Mouse (Mus musculus) midbrain, embryonic 11.5 days (tissue): ENCODE data around the gene Tprgl. TPM values are rescaled to one million over a fixed set of nuclear protein-coding genes. Genes with fewer than 3 reads are reported as not detected.
A peak's percentile ranks its signal among the peaks of the same experiment; 100 is the strongest.

Experiments
- ATAC-seq: fragments of 200-750 bp; cut with Nextera tagmentation; 2 replicates; pipeline ENCODE4 v1.8.0; 2017; ENCODE audit warnings: moderate TSS enrichment, moderate library complexity; ENCODE audit not compliant: low FRiP score
- DNase-seq: peaks from one replicate; pipeline ENCODE4 v3.0.0; 2015; ENCODE audit warnings: low spot score; ENCODE audit errors: missing footprints
- H3K27ac ChIP-seq: fragments of 300-500 bp; sonication (generic); 2 replicates; pipeline ENCODE4 v1.5.1; 2014; ENCODE audit warnings: low read depth, low read length
- H3K27me3 ChIP-seq: fragments of 300-500 bp; sonication (generic); 2 replicates; pipeline ENCODE4 v1.6.1; 2014; ENCODE audit warnings: mild to moderate bottlenecking, low read length, moderate library complexity, mixed read lengths; ENCODE audit not compliant: control insufficient read depth, insufficient read depth
- H3K36me3 ChIP-seq: fragments of 300-500 bp; sonication (generic); 2 replicates; pipeline ENCODE4 v1.6.1; 2014; ENCODE audit warnings: mild to moderate bottlenecking, low read length, moderate library complexity, mixed read lengths; ENCODE audit not compliant: control insufficient read depth, insufficient read depth
- H3K4me1 ChIP-seq: fragments of 300-500 bp; sonication (generic); 2 replicates; pipeline ENCODE4 v1.6.1; 2014; ENCODE audit warnings: low read length; ENCODE audit not compliant: control insufficient read depth, insufficient read depth
- H3K4me2 ChIP-seq: fragments of 300-500 bp; sonication (generic); 2 replicates; pipeline ENCODE4 v1.6.1; 2014; ENCODE audit warnings: mild to moderate bottlenecking, moderate library complexity
- H3K4me3 ChIP-seq: fragments of 300-500 bp; sonication (generic); 2 replicates; pipeline ENCODE4 v1.5.1; 2014; ENCODE audit warnings: low read depth, low read length
- H3K9ac ChIP-seq: fragments of 300-500 bp; sonication (generic); 2 replicates; pipeline ENCODE4 v1.6.1; 2014; ENCODE audit warnings: low read length
- H3K9me3 ChIP-seq: fragments of 300-500 bp; sonication (generic); 2 replicates; pipeline ENCODE4 v1.6.1; 2016; ENCODE audit warnings: low read length; ENCODE audit not compliant: control insufficient read depth
- WGBS: fragments of 180-500 bp; shearing (Covaris S2); extraction: QIAGEN DNeasy Blood & Tissue Kit; methylation state at CpG from one replicate; pipeline ENCODE4 v1.1.7; 2014; 5-methylcytosine and 5-hydroxymethylcytosine counted together
- polyA plus RNA-seq: library from polyadenylated mRNA; unstranded; fragments of >200 nt; fragmentation: Nextera tagmentation; extraction: Ambion mirVana; gene quantifications from 2 replicates; pipeline ENCODE4 v1.2.1, GENCODE M21; 2014

Gene Tprgl
- polyA plus RNA-seq, 1 experiment from 2014 or later = 140 TPM

DNA sequence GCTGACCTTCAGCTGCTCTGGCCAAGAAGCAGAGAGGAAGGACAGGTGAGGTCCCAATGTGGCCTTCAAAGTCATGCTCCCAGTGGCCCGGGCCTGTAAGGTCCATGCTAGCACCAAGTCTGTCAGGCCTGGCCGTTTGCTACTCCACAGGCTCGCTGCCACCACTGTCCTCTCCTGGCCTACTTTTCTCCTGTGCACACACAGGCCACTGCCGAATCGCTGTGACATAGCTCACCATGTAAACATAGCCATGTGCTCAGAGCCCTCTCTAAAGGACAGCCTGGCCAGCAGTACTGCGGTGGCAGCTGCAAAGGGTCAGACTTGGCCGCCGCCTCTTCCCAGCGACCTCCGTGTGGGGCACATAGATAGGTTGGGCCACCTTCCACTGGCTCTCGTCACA is 6.4 kb downstream of the Tprgl start:
- no peak for ATAC-seq
- H3K4me2 ChIP-seq = no peak overlapping the region
- H3K9me3 ChIP-seq = no peaks in the 10 kb centered on the region
- no peak overlapping the region for H3K4me3 ChIP-seq
- no peak overlapping the region for H3K9ac ChIP-seq
- no peaks in the 10 kb centered on the region for H3K27me3 ChIP-seq
- no peak for DNase-seq
- H3K4me1 ChIP-seq = peaks cover under 1% of the 10 kb centered on the region
- peaks cover 18% of the 10 kb centered on the region for H3K36me3 ChIP-seq
- WGBS = 75% methylated on average over 11 of the region's 11 CpGs
- H3K27ac ChIP-seq = no peak overlapping the region

DNA sequence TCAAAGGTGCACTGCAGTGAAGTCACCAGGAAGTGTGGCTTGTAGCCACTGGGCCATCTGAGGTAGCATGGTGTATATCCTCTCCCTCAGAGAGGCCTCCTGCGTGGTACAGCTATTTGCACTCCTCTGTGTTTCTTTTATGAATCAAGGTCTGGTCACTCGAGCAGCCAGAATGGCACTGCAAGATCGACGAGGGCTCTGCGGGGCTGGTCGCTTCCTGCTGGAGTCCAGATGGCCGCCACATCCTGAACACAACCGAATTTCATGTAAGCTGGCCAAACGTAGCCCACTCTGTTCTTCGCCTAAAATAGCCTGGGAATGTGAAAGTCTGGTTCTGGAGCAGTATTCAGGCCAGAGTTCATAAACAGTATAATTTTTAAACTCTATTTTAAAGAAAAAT is 14.1 kb downstream of the Tprgl start:
- Histone ChIP-seq H3K4me2 (no peak overlapping the region), H3K27me3 (peaks cover 6% of the 10 kb centered on the region), H3K36me3 (peaks cover 5% of the 10 kb centered on the region), H3K4me3 (no peak overlapping the region), H3K4me1 (peaks cover 7% of the 10 kb centered on the region), H3K9me3 (no peaks in the 10 kb centered on the region), H3K27ac (no peak overlapping the region), H3K9ac (no peak overlapping the region)
- DNase-seq = peak; percentile 21
- 86% methylated on average over 10 of the region's 10 CpGs for WGBS
- ATAC-seq = no peak

DNA sequence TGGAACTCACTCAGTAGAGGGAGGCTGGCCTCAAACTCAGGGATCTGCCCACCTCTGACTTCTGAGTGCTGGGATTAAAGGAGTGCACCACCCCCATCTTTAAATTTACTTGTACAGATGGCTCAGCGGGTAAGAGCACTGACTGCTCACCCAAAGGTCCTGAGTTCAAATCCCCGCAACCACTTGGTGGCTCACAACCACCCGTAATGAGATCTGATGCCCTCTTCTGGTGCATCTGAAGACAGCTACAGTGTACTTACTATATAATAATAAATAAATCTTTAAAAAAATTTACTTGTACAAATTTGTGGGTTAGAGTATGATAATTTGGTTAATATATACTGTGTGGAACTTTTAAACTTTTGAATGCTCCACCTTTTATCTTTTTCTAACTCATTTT is 15.8 kb downstream of the Tprgl start:
- no peak overlapping the region for H3K4me2 ChIP-seq
- 83% methylated on average over 3 of the region's 3 CpGs for WGBS
- peaks cover 5% of the 10 kb centered on the region for H3K36me3 ChIP-seq
- ATAC-seq = no peak
- peak; percentile 8 for DNase-seq
- H3K4me3 ChIP-seq = no peak overlapping the region
- H3K4me1 ChIP-seq = peaks cover 18% of the 10 kb centered on the region
- H3K9me3 ChIP-seq = no peaks in the 10 kb centered on the region
- no peak overlapping the region for H3K9ac ChIP-seq
- H3K27ac ChIP-seq = no peak overlapping the region
- peaks cover 22% of the 10 kb centered on the region for H3K27me3 ChIP-seq

DNA sequence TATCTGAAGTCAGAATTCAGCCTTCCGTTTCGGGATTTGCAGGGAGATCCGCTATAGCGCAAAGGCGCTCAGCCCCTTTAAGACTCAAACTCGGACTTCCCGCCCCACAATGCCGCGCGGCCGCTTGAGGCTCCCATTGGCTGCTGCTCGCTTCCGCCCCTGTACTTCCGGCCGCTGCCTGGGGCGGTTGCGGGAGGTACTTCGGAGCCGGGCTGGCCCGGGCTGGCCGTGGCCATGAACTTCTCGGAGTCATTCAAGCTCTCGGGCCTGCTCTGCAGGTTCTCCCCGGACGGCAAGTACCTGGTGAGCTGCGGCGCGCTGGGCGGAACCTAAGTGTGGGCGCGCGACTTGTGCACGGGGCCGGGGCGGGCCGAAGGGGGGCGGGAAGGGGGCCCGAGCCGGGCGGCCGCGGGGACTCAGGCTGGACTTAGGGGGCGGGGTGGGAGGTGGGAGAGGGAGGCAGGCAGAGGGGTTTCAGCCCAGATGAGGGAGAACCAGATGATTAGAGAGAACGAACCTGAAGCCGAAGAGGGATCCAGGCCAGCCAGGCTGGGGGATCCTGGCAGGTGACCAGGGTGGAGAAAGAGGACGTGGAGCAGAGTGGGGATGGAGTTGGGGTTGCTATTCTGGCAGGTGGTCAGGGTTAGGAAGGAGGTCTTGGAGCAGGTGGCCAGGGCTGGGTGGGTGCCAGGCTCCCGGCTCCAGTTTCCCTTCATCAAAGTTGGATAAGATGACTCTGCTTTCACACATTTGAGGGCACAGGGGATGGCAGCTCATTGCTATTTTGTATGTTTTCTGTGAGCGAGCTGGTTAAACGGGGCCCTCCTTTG is 18.0 kb downstream of the Tprgl start, which contains the start of gene Wrap73:
TSS of gene Wrap73 (plus strand) at position 162 of the 830 bp plus-strand sequence.
- Histone ChIP-seq H3K27me3 (peaks cover 45% of the 10 kb centered on the region), H3K4me2 (peak within 1 kb of the TSS; percentile 83), H3K36me3 (peaks cover 2% of the 10 kb centered on the region), H3K27ac (no peak within 1 kb of the TSS), H3K9ac (peak within 1 kb of the TSS; percentile 79), H3K9me3 (no peaks in the 10 kb centered on the region), H3K4me3 (peak within 1 kb of the TSS; percentile 68), H3K4me1 (peaks cover 22% of the 10 kb centered on the region)
- DNase-seq (peak; percentile 98), ATAC-seq (peak; percentile 95)
- 2% methylated on average over 49 of the region's 49 CpGs for WGBS

DNA sequence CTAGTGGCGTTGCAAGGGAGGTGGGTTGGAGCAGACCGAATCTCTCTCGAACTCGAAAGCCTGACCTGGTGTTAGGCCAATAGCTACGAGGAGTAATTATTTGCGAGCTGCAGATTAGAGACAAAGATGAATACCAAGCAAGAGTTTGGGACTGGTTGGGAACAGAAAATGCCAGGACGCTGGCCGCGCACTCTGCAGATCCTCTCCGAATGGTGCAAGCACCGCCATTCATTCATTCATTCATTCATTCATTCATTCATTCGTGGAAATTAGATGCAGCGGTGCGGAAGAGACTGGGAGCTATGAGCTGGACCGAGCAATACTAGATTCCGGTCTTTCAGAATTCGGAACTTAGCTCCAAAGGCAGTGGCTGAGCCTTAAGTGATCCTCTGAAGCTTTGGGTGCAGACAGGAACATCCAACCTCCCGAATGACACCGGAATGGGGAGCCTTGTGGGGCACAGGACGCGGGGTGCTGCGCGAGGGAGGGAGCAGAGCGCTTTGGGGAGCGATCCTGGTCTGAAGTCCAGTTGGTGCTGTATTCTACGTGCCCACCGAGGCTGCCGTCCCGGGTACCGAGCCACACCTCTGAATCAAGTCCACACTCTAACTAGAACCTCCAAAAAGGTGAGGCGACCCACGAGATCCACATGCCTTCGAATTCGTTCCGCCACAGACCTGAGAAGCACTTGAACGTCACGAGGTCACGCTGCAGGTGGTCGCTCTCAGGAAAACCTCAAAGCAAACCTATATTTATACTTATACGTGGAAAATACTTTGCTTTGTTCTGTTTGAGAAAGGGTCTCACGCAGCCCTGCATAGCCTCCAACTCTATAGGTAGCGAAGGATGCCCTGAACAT is 19.2 kb downstream of the Tprgl start:
- ATAC-seq = no peak
- Histone ChIP-seq H3K4me3 (peak overlapping the region; percentile 43; the same call in 1 of the 2 replicates), H3K27me3 (peaks cover 49% of the 10 kb centered on the region), H3K27ac (no peak overlapping the region), H3K36me3 (no peaks in the 10 kb centered on the region), H3K4me2 (peak overlapping the region; percentile 20; the same call in 1 of the 2 replicates), H3K9me3 (no peaks in the 10 kb centered on the region), H3K9ac (no peak overlapping the region), H3K4me1 (peaks cover 22% of the 10 kb centered on the region)
- no peak for DNase-seq
- WGBS = 3% methylated on average over 42 of the region's 42 CpGs

DNA sequence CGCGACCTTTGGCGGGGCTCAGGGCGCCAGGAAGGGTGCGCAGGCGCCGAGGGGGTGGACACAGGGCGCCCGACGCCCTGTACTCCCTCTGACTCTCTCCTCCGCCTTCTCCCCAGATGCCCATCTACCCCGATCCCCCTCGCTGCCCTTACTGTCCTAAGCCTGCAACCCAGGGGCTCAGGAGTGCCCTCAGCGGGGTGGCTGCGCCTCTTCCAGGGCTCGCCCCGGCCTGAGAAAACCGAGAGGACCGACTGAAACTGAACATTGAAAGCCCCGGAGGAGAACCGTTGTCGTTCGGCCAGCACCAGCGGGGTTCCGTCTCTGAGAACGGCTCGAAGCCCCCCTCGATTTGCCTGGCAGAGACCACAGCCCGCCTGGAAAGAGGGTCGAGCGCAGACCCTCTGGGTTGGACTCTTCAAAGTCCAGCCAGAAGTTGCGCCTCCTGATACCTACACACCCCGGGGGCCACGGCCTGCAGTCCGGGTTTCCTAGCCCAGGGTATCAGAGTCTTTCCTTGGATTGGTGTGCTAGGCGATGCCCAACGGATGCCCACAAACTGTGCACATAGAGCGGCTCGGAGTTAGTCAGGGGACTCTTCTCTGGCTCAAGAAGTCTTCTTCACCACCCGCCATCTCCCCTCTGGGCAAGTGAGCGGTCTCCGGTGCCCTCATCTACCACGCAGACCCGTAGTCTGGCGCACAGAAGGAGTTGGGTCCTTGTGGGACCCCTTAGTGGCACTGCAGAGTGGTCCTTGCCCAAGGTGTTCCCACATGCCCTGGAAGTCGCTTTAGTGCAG is 20.1 kb downstream of the Tprgl start:
- DNase-seq (peak; percentile 97), ATAC-seq (no peak)
- no peaks in the 10 kb centered on the region for H3K9me3 ChIP-seq
- H3K9ac ChIP-seq = peak overlapping the region; percentile 56
- peak overlapping the region; percentile 89 for H3K4me2 ChIP-seq
- H3K27me3 ChIP-seq = peaks cover 49% of the 10 kb centered on the region
- peak overlapping the region; percentile 43 for H3K4me3 ChIP-seq
- H3K4me1 ChIP-seq = peaks cover 22% of the 10 kb centered on the region
- no peak overlapping the region for H3K27ac ChIP-seq
- WGBS = under 1% methylated on average over 41 of the region's 46 CpGs
- no peaks in the 10 kb centered on the region for H3K36me3 ChIP-seq

DNA sequence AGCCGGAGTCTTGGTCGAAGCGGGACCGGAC is 20.5 kb downstream of the Tprgl start, which contains the start of gene Trp73:
TSS of gene Trp73 (minus strand) at position 27 of the 31 bp plus-strand sequence.
- Histone ChIP-seq H3K27ac (no peak within 1 kb of the TSS), H3K9me3 (no peaks in the 10 kb centered on the region), H3K4me1 (peaks cover 22% of the 10 kb centered on the region), H3K36me3 (no peaks in the 10 kb centered on the region), H3K9ac (peak within 1 kb of the TSS; percentile 56), H3K4me2 (peak within 1 kb of the TSS; percentile 89), H3K4me3 (peak within 1 kb of the TSS; percentile 43), H3K27me3 (peaks cover 49% of the 10 kb centered on the region)
- no CpG with 5 or more reads among the region's 4 CpGs for WGBS
- DNase-seq (no peak), ATAC-seq (no peak)

DNA sequence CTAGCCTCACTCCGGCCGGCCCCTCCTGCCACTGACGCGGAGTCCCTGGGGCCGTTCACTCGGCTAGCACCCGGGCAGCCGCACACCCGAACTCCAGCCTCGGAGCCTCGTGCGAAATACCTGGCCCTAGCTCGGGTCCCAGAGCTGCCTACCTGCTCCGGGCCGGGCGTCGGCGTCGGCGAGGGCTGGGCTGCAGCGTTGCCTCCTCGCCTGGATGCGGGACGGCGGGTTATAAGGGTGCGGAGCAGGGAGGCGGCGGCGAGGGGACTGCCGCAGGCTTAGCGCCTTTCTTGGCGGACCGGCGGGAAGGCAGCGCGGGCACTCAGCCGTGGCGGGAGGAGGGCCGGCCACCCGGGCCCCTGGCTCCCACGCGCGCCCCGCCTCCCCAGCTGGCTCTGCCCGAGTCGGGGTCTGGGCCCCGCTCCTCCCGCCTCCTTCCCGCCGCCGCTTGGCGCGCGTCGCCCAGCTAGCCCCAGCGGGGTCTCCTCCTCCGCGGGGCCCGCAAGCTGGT is 20.7 kb downstream of the Tprgl start:
- Histone ChIP-seq H3K4me2 (peak overlapping the region; percentile 89), H3K27me3 (peaks cover 49% of the 10 kb centered on the region), H3K27ac (no peak overlapping the region), H3K4me1 (peaks cover 22% of the 10 kb centered on the region), H3K9me3 (no peaks in the 10 kb centered on the region), H3K9ac (peak overlapping the region; percentile 56), H3K4me3 (peak overlapping the region; percentile 43), H3K36me3 (no peaks in the 10 kb centered on the region)
- WGBS = 1% methylated on average over 57 of the region's 59 CpGs
- peak; percentile 23; the same call in 1 of the 2 replicates for ATAC-seq
- peak; percentile 96 for DNase-seq
